Mouse (Mus musculus) cortical plate, adult 2 months (tissue): ENCODE results near the gene Scn8a.

Experiments used
- CTCF ChIP-seq: fragments of 200-500 bp; IDR thresholded peaks from 2 replicates; pipeline ENCODE4 v1.5.1; 2011; ENCODE audit warnings: mild to moderate bottlenecking, control low read depth, low read length; ENCODE audit not compliant: insufficient read depth; ENCODE audit errors: extremely low read depth
- POLR2A ChIP-seq: fragments of 200-500 bp; IDR thresholded peaks from 2 replicates; pipeline ENCODE4 v1.6.1; 2011; ENCODE audit warnings: mild to moderate bottlenecking, low read length, control low read depth; ENCODE audit not compliant: insufficient read depth; ENCODE audit errors: extremely low read depth

- TF ChIP-seq POLR2A (no peak), CTCF (no peak)
Observed at GRCm38 (mm10) chr15:100905751-100906150, 36.1 kb downstream of the Scn8a start.
